Mouse (Mus musculus) MEL (cell line): ENCODE measurements around the gene Casp1. TPM values are rescaled to one million over a fixed set of nuclear protein-coding genes. Genes with fewer than 3 reads are reported as not detected.

Experiments
- DNase-seq: peaks from one replicate; pipeline ENCODE4 v3.0.0; 2011; ENCODE audit warnings: low read depth, low spot score
- H3K27ac ChIP-seq: 2 replicates; pipeline ENCODE4 v1.5.1; 2012; ENCODE audit warnings: low read depth, mild to moderate bottlenecking, control low read depth, low read length, moderate library complexity; ENCODE audit not compliant: control insufficient read depth
- H3K27me3 ChIP-seq, 2 experiments: fragments of 150-350 bp in 1 of 2; sonication (generic) in 1 of 2; 2 replicates each; pipeline ENCODE4 v1.6.1; 2012; ENCODE audit warnings: low read length in 2 of 2, mild to moderate bottlenecking in 2 of 2, improper control_type of control experiment in 1 of 2, moderate library complexity in 1 of 2; ENCODE audit not compliant: insufficient read depth in 2 of 2, control insufficient read depth in 1 of 2
- H3K36me3 ChIP-seq, 2 experiments: 2 replicates each; pipeline ENCODE4 v1.6.1; 2012 to 2014; ENCODE audit warnings: low read length in 2 of 2, improper control_type of control experiment in 1 of 2, inconsistent platforms in 1 of 2, mild to moderate bottlenecking in 1 of 2; ENCODE audit not compliant: insufficient read depth in 2 of 2, control insufficient read depth in 1 of 2
- H3K4me1 ChIP-seq, 2 experiments: fragments of 150-350 bp in 1 of 2; sonication (generic) in 1 of 2; 2 replicates each; pipeline ENCODE4 v1.6.1; 2012; ENCODE audit warnings: low read length in 2 of 2, improper control_type of control experiment in 1 of 2, mild to moderate bottlenecking in 1 of 2; ENCODE audit not compliant: insufficient read depth in 2 of 2, control insufficient read depth in 1 of 2
- H3K4me3 ChIP-seq, 2 experiments: fragments of 150-350 bp in 1 of 2; sonication (generic) in 1 of 2; 2 replicates each; pipeline ENCODE4 v1.5.1; 2012; ENCODE audit warnings: low read depth in 2 of 2, low read length in 2 of 2, mild to moderate bottlenecking in 2 of 2, moderate library complexity in 2 of 2, control low read depth in 1 of 2, improper control_type of control experiment in 1 of 2; ENCODE audit not compliant: control insufficient read depth in 1 of 2, insufficient read depth in 1 of 2
- H3K79me2 ChIP-seq: 2 replicates; pipeline ENCODE4 v1.6.1; 2012; ENCODE audit warnings: mild to moderate bottlenecking, low read length, moderate library complexity; ENCODE audit not compliant: control insufficient read depth, poor library complexity, insufficient read depth
- H3K9ac ChIP-seq: 2 replicates; pipeline ENCODE4 v1.6.1; 2012; ENCODE audit warnings: low read depth, mild to moderate bottlenecking, control low read depth, low read length, moderate library complexity; ENCODE audit not compliant: control insufficient read depth, poor library complexity, severe bottlenecking
- H3K9me3 ChIP-seq: fragments of 150-350 bp; sonication (generic); replicated peaks from 2 replicates; pipeline ENCODE4 v1.6.1; 2012; ENCODE audit warnings: mild to moderate bottlenecking, low read length, improper control_type of control experiment, moderate library complexity; ENCODE audit not compliant: insufficient read depth
- BHLHE40 ChIP-seq: IDR thresholded peaks from 2 replicates; pipeline ENCODE4 v1.6.1; 2012; ENCODE audit warnings: low read depth, mild to moderate bottlenecking, inconsistent platforms, low read length, improper control_type of control experiment, borderline replicate concordance
- CHD2 ChIP-seq: IDR thresholded peaks from 2 replicates; pipeline ENCODE4 v1.6.1; 2011; ENCODE audit warnings: low read length, improper control_type of control experiment
- CTCF ChIP-seq, 3 experiments: IDR thresholded peaks in 2 of 3; conservative IDR thresholded peaks in 1 of 3; 2 replicates each; pipeline ENCODE4 v1.5.1; 2011 to 2012; ENCODE audit warnings: low read length in 3 of 3, low read depth in 2 of 3, mild to moderate bottlenecking in 2 of 3, improper control_type of control experiment in 1 of 3, inconsistent platforms in 1 of 3, mixed read lengths in 1 of 3, moderate library complexity in 1 of 3; ENCODE audit not compliant: control insufficient read depth in 1 of 3, insufficient read depth in 1 of 3, poor library complexity in 1 of 3, severe bottlenecking in 1 of 3
- E2F4 ChIP-seq: IDR thresholded peaks from 2 replicates; pipeline ENCODE4 v1.6.1; 2011; ENCODE audit warnings: low read depth, low read length, improper control_type of control experiment, borderline replicate concordance
- GABPA ChIP-seq: IDR thresholded peaks from 2 replicates; pipeline ENCODE4 v1.6.1; 2012; ENCODE audit warnings: low read depth, mild to moderate bottlenecking, inconsistent platforms, low read length, improper control_type of control experiment, moderate library complexity
- HCFC1 ChIP-seq: IDR thresholded peaks from 2 replicates; pipeline ENCODE4 v1.6.1; 2012; ENCODE audit warnings: low read depth, mild to moderate bottlenecking, inconsistent platforms, low read length, improper control_type of control experiment, moderate library complexity
- MAFK ChIP-seq: IDR thresholded peaks from 2 replicates; pipeline ENCODE4 v1.6.1; 2011; ENCODE audit warnings: low read depth, mild to moderate bottlenecking, low read length, improper control_type of control experiment, borderline replicate concordance
- MAZ ChIP-seq: IDR thresholded peaks from 2 replicates; pipeline ENCODE4 v1.6.1; 2012; ENCODE audit warnings: low read depth, mild to moderate bottlenecking, inconsistent platforms, low read length, improper control_type of control experiment
- MYB ChIP-seq: IDR thresholded peaks from 2 replicates; pipeline ENCODE4 v1.6.1; 2011; ENCODE audit warnings: mild to moderate bottlenecking, low read depth, low read length, improper control_type of control experiment
- POLR2AphosphoS2 ChIP-seq: IDR thresholded peaks from 2 replicates; pipeline ENCODE4 v1.6.1; 2011; ENCODE audit warnings: low read length, improper control_type of control experiment
- RAD21 ChIP-seq: IDR thresholded peaks from 2 replicates; pipeline ENCODE4 v1.6.1; 2011; ENCODE audit warnings: mild to moderate bottlenecking, low read depth, low read length, improper control_type of control experiment
- RCOR1 ChIP-seq: IDR thresholded peaks from 2 replicates; pipeline ENCODE4 v1.6.1; 2012; ENCODE audit warnings: low read depth, mild to moderate bottlenecking, inconsistent platforms, low read length, improper control_type of control experiment
- TAL1 ChIP-seq: IDR thresholded peaks from 2 replicates; pipeline ENCODE4 v1.6.1; 2012; ENCODE audit warnings: mild to moderate bottlenecking, inconsistent platforms, low read length, moderate library complexity, mixed read lengths
- TCF12 ChIP-seq: IDR thresholded peaks from 2 replicates; pipeline ENCODE4 v1.6.1; 2014; ENCODE audit warnings: low read depth, mild to moderate bottlenecking, inconsistent platforms, low read length, improper control_type of control experiment, moderate library complexity
- UBTF ChIP-seq: IDR thresholded peaks from 2 replicates; pipeline ENCODE4 v1.6.1; 2012; ENCODE audit warnings: low read depth, mild to moderate bottlenecking, inconsistent platforms, low read length, improper control_type of control experiment, moderate library complexity, borderline replicate concordance; ENCODE audit not compliant: insufficient read depth
- ZMIZ1 ChIP-seq: IDR thresholded peaks from 2 replicates; pipeline ENCODE4 v1.6.1; 2012; ENCODE audit warnings: low read depth, mild to moderate bottlenecking, inconsistent platforms, low read length, improper control_type of control experiment, moderate library complexity
- ZNF384 ChIP-seq: IDR thresholded peaks from 2 replicates; pipeline ENCODE4 v1.6.1; 2012; ENCODE audit warnings: low read depth, mild to moderate bottlenecking, inconsistent platforms, low read length, improper control_type of control experiment
- polyA plus RNA-seq, 2 experiments: library from polyadenylated mRNA; stranded (reverse) in 1 of 2; unstranded in 1 of 2; fragments of >175 nt in 1 of 2; fragments of >200 nt in 1 of 2; gene quantifications; 2 replicates each; pipeline versions ENCODE4 v1.2.1 to v1.2.4; 2012; ENCODE audit warnings: low replicate concordance in 2 of 2, low read depth in 1 of 2; ENCODE audit not compliant: insufficient read length in 2 of 2, insufficient read depth in 1 of 2, missing spikeins in 1 of 2
- total RNA-seq: library from RNA; depleted of rRNA; stranded (reverse); fragments of 300-350 nt; gene quantifications from 2 replicates; pipeline ENCODE4 v1.2.3, GENCODE M21; 2012; rRNA removed

Casp1 gene
- total RNA-seq (0.73 and 1.4 TPM in 2 replicates), polyA plus RNA-seq (under 1 TPM in 1 of 2 experiments, not detected in 1; 0.17 TPM)

DNA sequence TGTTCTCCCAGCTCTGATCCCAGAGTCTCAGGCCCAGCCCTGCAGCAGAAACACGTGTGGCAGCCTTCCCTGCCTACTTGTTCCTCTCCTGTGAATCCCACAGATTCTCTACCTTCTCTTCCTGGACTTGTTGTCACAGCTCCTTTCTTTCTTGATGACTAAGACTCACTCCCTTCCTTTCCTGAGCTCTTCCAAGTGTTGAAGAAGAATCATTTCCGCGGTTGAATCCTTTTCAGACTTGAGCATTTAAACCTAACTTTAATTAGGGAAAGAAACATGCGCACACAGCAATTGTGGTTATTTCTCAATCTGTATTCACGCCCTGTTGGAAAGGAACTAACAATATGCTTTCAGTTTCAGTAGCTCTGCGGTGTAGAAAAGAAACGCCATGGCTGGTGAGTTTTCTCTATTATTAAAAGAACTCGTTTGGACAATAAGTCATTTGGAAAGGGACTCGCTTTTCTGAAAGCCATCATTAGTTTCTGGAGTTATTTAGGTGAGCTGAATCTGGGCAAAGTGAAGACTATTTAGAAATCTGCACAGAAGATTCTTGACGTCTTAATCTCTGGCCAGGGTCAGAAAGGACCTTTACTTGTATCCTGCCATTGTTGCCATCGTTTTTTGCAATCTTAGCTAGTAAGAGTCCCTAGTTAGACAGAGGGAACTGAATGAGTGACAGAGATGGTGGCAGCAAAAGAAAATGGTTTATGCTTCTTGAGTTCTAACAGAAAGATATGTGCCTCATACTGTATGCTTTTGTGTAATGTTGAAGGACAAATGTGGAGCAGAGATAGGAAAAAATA lies at the start of gene Casp1:
Casp1 (plus strand) TSS at position 189 of the 803 bp plus-strand sequence.
- no peak for TF ChIP-seq E2F4
- TF ChIP-seq GABPA = no peak
- TF ChIP-seq CHD2 = no peak
- TF ChIP-seq HCFC1 = no peak
- TF ChIP-seq RAD21 = no peak
- no peak for TF ChIP-seq RCOR1
- TF ChIP-seq TAL1 = no peak
- TF ChIP-seq MAZ = no peak
- TF ChIP-seq MYB = no peak
- TF ChIP-seq BHLHE40 = no peak
- no peak for TF ChIP-seq ZNF384
- TF ChIP-seq, all 39 proteins: peak for 0
- H3K79me2 ChIP-seq = no peaks in the 10 kb centered on the region
- H3K9me3 ChIP-seq = no peaks in the 10 kb centered on the region
- no peaks in the 10 kb centered on the region for H3K4me1 ChIP-seq
- H3K36me3 ChIP-seq = peaks cover 0 to 2% of the 10 kb centered on the region in 2 experiments; a peak in 1 of 4 replicates
- no peak within 1 kb of the TSS for H3K27ac ChIP-seq
- H3K9ac ChIP-seq = peak within 1 kb of the TSS; percentile 28; the same call in 1 of the 2 replicates
- H3K27me3 ChIP-seq = no peaks in the 10 kb centered on the region
- DNase-seq = peak; percentile 37
- peak within 1 kb of the TSS; percentile 13 to 28 for H3K4me3 ChIP-seq

DNA sequence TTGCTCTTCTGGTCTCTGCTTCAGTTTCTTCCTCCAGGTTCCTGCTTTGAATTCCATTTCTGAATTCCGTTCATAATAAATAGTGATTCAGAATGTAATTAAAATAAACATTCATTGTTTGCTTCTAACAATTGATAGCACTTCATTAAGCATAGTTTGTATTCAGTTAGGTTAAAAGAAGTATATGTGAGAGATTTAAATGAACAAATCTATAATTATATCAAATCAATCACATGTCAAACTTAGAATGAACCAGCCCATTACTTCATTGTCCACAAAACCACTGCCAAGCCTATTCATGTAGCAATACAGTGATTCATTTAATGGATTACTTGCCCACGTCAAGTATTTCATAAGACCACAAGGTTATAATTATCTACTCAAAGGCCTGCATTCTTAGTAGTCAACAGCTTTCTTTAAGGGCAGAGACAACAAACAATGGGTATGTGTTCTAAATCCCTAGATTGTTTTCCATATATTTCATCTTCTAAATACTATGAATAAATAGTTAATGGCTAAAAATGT lies 34.3 kb upstream of the Casp1 start:
- H3K9ac ChIP-seq = no peak overlapping the region
- no peak overlapping the region for H3K4me3 ChIP-seq
- no peaks in the 10 kb centered on the region for H3K27me3 ChIP-seq
- no peak for DNase-seq
- no peaks in the 10 kb centered on the region for H3K36me3 ChIP-seq
- no peak overlapping the region for H3K27ac ChIP-seq
- no peak for TF ChIP-seq TCF12
- TF ChIP-seq MAFK = no peak
- no peak for TF ChIP-seq RAD21
- TF ChIP-seq MAZ = no peak
- no peak for TF ChIP-seq UBTF
- TF ChIP-seq E2F4 = no peak
- no peak for TF ChIP-seq POLR2AphosphoS2
- no peak for TF ChIP-seq ZMIZ1
- TF ChIP-seq CTCF (IDR thresholded peaks at IDR 0.05 in 2 of 3, conservative IDR thresholded peaks at IDR 0.05 in 1 of 3; ENCODE audit: control insufficient read depth in 1 of 3, insufficient read depth in 1 of 3, low read depth in 2 of 3, low read length in 3 of 3, poor library complexity in 1 of 3, severe bottlenecking in 1 of 3) = no peak
- TF ChIP-seq, all 39 proteins: peak for 0
- Histone ChIP-seq H3K79me2 (no peaks in the 10 kb centered on the region), H3K9me3 (no peaks in the 10 kb centered on the region), H3K4me1 (no peaks in the 10 kb centered on the region)
